Mouse (Mus musculus) lung, adult 18-20 months (tissue): ENCODE results near the gene Defb21.

Experiments
- DNase-seq, 2 experiments: peaks; one replicate each; pipeline ENCODE4 v3.0.0; 2022; ENCODE audit warnings: mixed read lengths in 2 of 2

The Defb21 gene

GRCm38 (mm10) chr2:152607746-152608145 lies 35.2 kb downstream of the Defb21 start:
- no peak for DNase-seq

DNA sequence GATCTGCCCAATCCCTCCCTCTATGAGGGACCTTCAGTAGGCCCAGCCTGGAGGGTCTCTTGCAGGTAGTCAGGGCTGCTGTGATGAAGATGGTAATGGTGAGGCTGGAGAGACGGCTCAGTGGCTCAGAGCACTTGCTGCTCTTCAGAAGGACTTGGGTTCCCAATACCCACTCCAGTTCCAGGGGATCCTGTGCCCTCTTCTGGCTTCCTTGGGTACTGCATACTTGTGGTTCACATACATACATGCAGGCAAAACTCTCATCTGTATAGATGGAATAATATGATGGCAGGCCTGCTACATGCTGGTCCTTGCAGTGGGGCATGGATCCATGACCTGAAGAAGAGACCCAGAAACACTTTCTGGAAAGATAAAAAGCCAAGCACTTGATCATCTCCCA lies 36.2 kb downstream of the Defb21 start:
- no peak for DNase-seq

GRCm38 (mm10) chr2:152612193-152612592 lies 39.6 kb downstream of the Defb21 start:
- DNase-seq: no peak

- DNase-seq: peak; percentile 25 to 42
These were observed 43.0 kb downstream of the Defb21 start for GRCm38 (mm10) chr2:152615563-152615962.

GRCm38 (mm10) chr2:152616470-152616869 lies 43.9 kb downstream of the Defb21 start:
- DNase-seq: no peak

- DNase-seq: no peak
These were observed 44.8 kb downstream of the Defb21 start for GRCm38 (mm10) chr2:152617374-152617773.

GRCm38 (mm10) chr2:152620367-152621134 lies 48.0 kb downstream of the Defb21 start:
- peak; percentile 36 to 47 for DNase-seq

DNA sequence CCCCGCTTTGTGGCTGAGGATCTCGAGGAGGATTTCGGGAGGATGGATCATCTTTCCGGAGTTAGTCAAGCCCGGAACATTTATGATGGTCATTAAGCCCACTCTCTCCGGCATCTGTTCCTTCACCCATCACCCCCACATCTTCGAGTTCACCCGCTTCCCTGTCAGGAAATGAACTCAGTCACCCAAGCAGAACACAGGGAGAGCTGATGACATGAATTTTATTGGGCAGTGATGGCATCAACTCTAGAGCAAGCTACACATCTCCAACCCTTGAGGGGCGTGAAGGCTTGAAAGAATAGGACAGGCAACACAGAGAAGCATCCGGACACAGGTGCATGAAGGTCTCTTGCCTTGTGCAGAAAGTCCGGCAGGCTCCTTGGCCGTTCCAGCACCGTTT lies 49.6 kb downstream of the Defb21 start:
- DNase-seq: no peak

DNA sequence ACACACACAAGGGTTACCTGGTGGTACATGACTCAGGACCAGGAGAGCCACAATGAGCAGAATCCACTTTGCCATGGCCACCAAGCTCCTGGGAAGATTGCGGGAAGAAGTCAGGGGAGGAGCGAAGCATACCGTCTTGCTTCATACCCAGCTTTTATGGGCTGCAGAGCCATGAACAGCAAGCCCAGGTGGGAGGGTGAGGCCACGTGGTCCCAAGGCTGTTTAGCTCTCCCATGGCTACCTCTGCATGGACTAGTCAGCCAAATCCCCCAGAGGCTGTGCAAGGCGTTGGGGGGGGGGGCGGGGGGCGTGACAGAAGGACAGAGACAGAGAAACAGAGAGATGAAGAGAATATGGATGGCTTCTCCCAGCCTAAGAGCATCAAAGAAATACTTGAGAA lies 50.4 kb downstream of the Defb21 start, which contains the start of gene Defb25:
Gene Defb25, minus strand, starts transcription at position 101 of the 400 bp plus-strand sequence.
- no peak for DNase-seq
